Mouse (Mus musculus): ENCODE results near the gene Amigo1. TPM values are rescaled to one million over a fixed set of nuclear protein-coding genes. Genes with fewer than 3 reads are reported as not detected.

The Amigo1 gene
- polyA plus RNA-seq, 1 experiment = 0.01 TPM

DNA sequence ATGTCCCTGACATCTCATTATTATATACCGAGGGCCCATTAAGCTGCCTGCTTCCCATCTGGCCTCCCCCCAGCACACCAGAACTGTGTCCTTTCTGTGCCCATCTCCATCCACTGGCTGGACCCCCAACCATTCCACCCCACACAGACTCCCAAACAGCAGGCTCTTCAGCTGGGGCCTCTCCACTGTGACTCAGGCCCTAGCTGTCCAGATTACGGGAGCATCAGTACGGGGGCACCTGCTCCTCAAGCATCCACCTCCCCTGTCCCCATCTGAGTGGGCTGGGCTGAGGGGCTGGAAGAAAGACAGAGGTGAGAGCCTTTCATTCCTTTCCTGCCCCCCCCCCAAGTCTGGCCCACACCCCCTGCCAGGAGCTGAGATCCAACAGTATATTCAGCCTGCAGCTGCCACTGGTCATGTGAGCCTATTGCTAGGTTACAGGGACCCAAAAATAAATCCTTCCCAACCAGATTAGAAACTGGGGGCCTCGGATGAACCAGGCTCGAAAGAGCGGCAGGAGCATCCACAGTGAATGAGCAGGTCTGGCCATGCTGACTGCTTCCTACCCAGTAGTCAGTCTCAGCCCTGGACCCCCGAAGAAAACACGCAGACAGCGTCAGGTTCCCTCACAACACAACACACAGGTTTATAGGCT, 27.6 kb upstream of the Amigo1 start:
- H3K27me3 ChIP-seq (ENCODE audit: control insufficient read depth) = peaks cover 13% of the 10 kb centered on the region
- H3K9me3 ChIP-seq (ENCODE audit: control insufficient read depth, low read length) = peaks cover 5% of the 10 kb centered on the region
- no peaks in the 10 kb centered on the region for H3K4me1 ChIP-seq (ENCODE audit: control insufficient read depth)
- no peak overlapping the region for H3K4me3 ChIP-seq (replicated peaks)
- TF ChIP-seq GATA1 (IDR thresholded peaks at IDR 0.05; ENCODE audit: low read length) (no peak), TAL1 (IDR thresholded peaks at IDR 0.05; ENCODE audit: low read length) (no peak)
- no peaks in the 10 kb centered on the region for H3K36me3 ChIP-seq (ENCODE audit: control insufficient read depth)

DNA sequence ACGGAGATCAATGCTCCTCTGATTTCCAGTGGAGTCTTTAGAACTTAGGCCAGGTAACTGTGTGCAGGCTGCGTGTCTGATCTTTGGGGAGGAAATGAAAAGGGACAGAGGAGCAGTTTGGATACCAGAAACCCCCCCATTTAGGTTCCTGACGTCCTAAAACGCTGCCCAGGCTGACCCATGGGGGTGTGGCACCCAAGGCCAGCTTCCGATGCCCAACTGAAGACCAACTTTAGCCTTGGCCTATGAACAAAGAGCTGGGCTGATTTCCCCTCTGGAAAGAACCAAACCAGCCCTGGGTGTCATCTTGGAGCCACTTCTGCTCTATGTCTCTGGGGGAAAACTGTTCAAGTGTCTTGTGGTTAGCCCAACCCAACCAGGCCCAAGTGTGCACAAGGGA, 22.0 kb upstream of the Amigo1 start:
- Histone ChIP-seq H3K9me3 (ENCODE audit: control insufficient read depth, low read length) (peaks cover 5% of the 10 kb centered on the region), H3K4me1 (ENCODE audit: control insufficient read depth) (no peaks in the 10 kb centered on the region), H3K4me3 (replicated peaks) (no peak overlapping the region), H3K36me3 (ENCODE audit: control insufficient read depth) (no peaks in the 10 kb centered on the region), H3K27me3 (ENCODE audit: control insufficient read depth) (peaks cover 13% of the 10 kb centered on the region)
- TF ChIP-seq GATA1 (IDR thresholded peaks at IDR 0.05; ENCODE audit: low read length) (no peak), TAL1 (IDR thresholded peaks at IDR 0.05; ENCODE audit: low read length) (no peak)

DNA sequence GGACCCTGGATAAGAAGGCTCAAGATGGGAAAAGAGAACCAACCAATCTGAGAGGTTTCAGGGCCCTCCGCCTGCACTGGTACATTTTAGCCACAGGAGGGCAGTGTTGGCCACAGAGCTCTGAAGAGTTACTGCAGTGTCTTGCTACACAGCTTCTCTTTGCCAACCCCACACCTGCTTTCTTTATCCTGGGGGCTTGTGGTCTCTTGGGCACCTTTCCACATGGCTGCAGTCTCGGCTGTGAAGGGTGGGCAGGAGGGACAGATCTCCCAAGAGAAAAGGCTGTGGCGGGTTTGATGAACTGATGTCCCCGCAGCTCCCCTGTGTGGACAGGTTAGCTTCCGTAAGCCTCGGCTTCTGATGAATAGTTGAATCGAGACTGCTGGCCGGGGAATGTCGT, 21.3 kb upstream of the Amigo1 start:
- H3K27me3 ChIP-seq (ENCODE audit: control insufficient read depth) = peaks cover 11% of the 10 kb centered on the region
- H3K9me3 ChIP-seq (ENCODE audit: control insufficient read depth, low read length) = peaks cover 3% of the 10 kb centered on the region
- TF ChIP-seq TAL1 (IDR thresholded peaks at IDR 0.05; ENCODE audit: low read length) (no peak), GATA1 (IDR thresholded peaks at IDR 0.05; ENCODE audit: low read length) (no peak)
- no peaks in the 10 kb centered on the region for H3K36me3 ChIP-seq (ENCODE audit: control insufficient read depth)
- H3K4me3 ChIP-seq (replicated peaks) = no peak overlapping the region
- no peaks in the 10 kb centered on the region for H3K4me1 ChIP-seq (ENCODE audit: control insufficient read depth)

DNA sequence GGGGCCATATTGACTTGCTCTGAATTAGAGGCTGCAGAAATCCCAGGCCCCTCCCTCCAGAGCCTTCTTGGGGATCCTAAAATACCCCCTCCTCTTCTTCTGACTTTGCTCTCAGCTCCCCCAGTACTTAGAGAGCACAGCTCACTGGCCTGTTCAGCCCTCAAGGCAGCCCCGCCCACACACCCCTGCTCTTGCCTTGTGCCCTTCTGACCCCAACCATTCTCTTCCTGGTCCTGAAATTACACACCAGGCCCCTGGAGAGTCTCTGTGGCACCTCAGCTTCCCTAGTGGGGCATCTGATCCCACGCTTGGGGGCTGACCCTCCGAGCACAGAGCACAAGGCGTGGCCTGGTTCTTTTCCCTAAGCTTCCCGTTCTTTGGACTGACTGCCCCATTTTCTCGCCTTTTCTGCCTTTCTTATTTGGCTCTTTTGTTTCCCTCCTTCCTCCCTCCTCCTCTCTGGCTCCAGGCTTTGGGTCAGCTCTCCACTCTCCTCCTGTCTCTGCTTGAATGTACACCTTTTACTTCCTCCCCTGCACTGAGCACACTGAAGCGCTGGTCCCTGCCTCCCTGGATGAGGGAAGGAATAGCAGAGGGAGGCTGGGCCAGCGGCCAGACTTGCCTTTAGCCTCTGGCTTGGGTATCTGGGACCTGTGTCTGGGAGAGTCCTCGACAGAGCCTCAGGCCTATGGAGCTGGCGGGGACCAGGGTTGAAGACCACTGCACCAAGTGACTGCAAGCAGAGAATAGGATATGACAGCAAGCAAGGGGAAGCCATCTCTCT, 20.4 kb upstream of the Amigo1 start:
- TF ChIP-seq TAL1 (IDR thresholded peaks at IDR 0.05; ENCODE audit: low read length) = no peak
- no peak for TF ChIP-seq GATA1 (IDR thresholded peaks at IDR 0.05; ENCODE audit: low read length)
- no peaks in the 10 kb centered on the region for H3K4me1 ChIP-seq (ENCODE audit: control insufficient read depth)
- H3K27me3 ChIP-seq (ENCODE audit: control insufficient read depth) = peaks cover 8% of the 10 kb centered on the region
- H3K36me3 ChIP-seq (ENCODE audit: control insufficient read depth) = no peaks in the 10 kb centered on the region
- no peak overlapping the region for H3K4me3 ChIP-seq (replicated peaks)
- no peaks in the 10 kb centered on the region for H3K9me3 ChIP-seq (ENCODE audit: control insufficient read depth, low read length)

DNA sequence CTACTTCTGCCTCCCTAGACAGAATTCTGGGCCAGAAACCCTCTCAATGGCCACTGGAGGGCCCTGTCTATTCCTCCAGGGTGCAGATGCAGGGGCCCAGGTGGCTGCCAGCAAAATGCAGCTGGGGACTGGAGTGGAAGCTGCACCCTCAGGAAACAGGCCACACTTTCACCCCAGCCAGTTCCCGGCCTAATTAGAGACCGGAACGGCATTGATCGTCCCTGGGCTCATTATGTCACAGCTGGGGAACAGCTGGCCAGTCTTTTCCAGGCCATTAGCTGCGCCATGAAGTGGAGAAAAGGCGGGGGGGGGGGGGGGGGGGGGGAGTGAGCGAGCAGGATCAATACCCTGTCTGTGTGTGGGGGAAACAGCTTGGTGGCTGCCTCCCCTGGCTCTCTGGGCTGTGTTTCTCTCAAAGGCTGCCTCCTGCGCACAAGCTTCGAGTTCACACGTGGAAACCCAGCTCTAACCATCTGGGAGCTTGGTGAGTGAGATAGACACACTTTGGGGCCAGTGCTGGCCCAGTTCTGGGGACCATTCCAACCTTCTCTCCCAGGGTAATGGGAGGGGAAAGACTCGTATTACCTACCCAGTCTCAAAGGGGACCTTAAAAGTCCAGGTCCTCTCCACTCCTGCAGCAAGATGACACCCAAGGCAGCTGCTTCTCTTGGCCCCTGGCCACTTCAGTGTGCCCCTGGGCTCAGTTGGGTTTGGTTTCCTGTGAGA, 19.5 kb upstream of the Amigo1 start:
- H3K36me3 ChIP-seq (ENCODE audit: control insufficient read depth) = no peaks in the 10 kb centered on the region
- H3K9me3 ChIP-seq (ENCODE audit: control insufficient read depth, low read length) = no peaks in the 10 kb centered on the region
- peaks cover 3% of the 10 kb centered on the region for H3K27me3 ChIP-seq (ENCODE audit: control insufficient read depth)
- no peaks in the 10 kb centered on the region for H3K4me1 ChIP-seq (ENCODE audit: control insufficient read depth)
- no peak overlapping the region for H3K4me3 ChIP-seq (replicated peaks)
- TF ChIP-seq TAL1 (IDR thresholded peaks at IDR 0.05; ENCODE audit: low read length) (no peak), GATA1 (IDR thresholded peaks at IDR 0.05; ENCODE audit: low read length) (no peak)

DNA sequence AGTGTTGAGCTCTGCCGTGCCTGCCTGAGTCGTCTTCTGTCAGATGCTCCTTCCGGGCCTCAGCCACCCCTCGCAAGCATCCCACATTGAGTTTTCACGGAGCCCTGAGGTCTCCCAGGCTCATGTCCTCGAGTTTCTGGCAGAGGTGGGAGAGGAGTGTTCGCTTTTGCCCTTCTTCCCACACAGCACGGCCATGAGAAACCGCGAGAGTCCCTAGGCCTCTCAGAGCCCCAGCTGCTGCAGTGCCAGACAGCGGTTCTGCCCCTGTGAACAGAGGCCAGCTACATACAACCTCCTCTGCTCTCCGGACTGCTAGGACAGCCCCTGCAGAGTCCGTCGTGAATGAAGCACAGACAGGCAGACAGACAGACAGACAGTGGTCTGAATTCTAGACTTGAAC, 18.6 kb upstream of the Amigo1 start:
- peaks cover 4% of the 10 kb centered on the region; the same call in 1 of the 2 replicates for H3K27me3 ChIP-seq (ENCODE audit: control insufficient read depth)
- no peaks in the 10 kb centered on the region for H3K4me1 ChIP-seq (ENCODE audit: control insufficient read depth)
- H3K4me3 ChIP-seq (replicated peaks) = no peak overlapping the region
- TF ChIP-seq GATA1 (IDR thresholded peaks at IDR 0.05; ENCODE audit: low read length) = no peak
- TF ChIP-seq TAL1 (IDR thresholded peaks at IDR 0.05; ENCODE audit: low read length) = no peak
- H3K9me3 ChIP-seq (ENCODE audit: control insufficient read depth, low read length) = no peaks in the 10 kb centered on the region
- H3K36me3 ChIP-seq (ENCODE audit: control insufficient read depth) = no peaks in the 10 kb centered on the region

DNA sequence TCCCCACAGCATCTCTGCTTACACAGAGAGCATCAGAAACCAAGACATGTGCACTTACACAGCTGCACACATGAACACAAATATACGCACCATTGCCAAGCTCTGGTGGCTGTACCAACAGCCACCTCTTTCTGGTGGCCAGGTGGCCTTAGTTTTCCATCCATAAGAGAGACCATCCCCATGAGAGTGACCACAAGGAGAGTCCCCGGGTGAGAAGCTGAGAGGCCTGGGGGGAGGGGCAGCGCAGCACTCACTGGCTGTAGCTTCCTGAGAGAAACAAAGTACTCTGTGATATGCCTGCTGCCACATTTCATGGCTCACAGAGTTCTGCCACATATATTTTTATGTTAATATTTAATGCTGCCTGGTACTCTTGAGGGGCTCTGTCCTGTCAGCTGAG, 16.9 kb upstream of the Amigo1 start:
- H3K9me3 ChIP-seq (ENCODE audit: control insufficient read depth, low read length) = no peaks in the 10 kb centered on the region
- no peaks in the 10 kb centered on the region for H3K4me1 ChIP-seq (ENCODE audit: control insufficient read depth)
- no peaks in the 10 kb centered on the region for H3K36me3 ChIP-seq (ENCODE audit: control insufficient read depth)
- H3K27me3 ChIP-seq (ENCODE audit: control insufficient read depth) = peaks cover 2% of the 10 kb centered on the region; the same call in 1 of the 2 replicates
- H3K4me3 ChIP-seq (replicated peaks) = no peak overlapping the region
- TF ChIP-seq GATA1 (IDR thresholded peaks at IDR 0.05; ENCODE audit: low read length) = no peak
- TF ChIP-seq TAL1 (IDR thresholded peaks at IDR 0.05; ENCODE audit: low read length) = no peak

DNA sequence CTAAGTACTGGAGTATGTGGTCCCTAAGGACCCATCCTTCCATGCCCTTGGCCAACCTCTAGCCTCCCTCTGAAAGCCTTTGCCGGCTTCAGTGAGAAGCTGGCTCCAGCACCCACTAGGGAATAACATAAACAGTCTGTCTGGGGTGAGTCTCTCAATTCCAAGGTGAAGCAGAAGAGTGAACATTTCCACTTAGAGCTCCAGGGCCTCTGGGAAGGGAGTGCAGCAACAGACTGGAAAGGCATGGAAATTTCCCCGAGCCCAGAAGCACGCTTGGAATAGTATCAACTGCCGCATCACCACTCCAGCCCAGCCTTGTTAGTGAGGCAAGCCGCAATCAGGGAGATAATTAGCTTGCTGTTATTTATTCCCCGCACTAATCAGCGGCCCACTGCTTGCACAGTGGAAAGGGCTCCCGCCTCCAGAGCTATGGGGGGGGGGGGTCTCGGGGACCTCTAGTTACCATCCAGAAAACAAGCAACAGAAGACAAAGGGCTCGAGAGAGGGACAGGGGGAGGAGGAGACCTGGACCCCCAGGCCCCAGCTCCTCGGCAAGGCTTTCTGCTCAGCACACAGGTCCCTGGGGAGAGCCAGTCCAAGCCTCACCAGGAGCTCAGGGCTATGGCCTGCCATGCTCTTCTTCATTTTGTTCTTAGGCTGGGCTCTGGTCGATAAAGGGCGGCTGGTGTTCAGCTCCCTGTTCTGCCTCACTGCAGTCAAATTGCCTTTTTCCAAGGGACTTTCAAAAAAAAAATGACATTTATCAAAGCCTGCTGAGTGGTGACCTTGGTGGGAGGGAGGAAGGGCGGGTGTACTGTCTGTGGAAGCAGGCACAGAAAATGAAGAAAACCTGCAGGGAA, 11.2 kb upstream of the Amigo1 start:
- Histone ChIP-seq H3K36me3 (ENCODE audit: control insufficient read depth) (no peaks in the 10 kb centered on the region), H3K4me3 (replicated peaks) (no peak overlapping the region), H3K4me1 (ENCODE audit: control insufficient read depth) (no peaks in the 10 kb centered on the region), H3K9me3 (ENCODE audit: control insufficient read depth, low read length) (no peaks in the 10 kb centered on the region), H3K27me3 (ENCODE audit: control insufficient read depth) (peaks cover 11% of the 10 kb centered on the region)
- TF ChIP-seq GATA1 (IDR thresholded peaks at IDR 0.05; ENCODE audit: low read length) (no peak), TAL1 (IDR thresholded peaks at IDR 0.05; ENCODE audit: low read length) (no peak)

Measured in erythroblast, embryonic 14.5 days (primary cell).